Mouse (Mus musculus): Measurements from ENCODE around the gene Zfp141. TPM values are rescaled to one million over a fixed set of nuclear protein-coding genes. Genes with fewer than 3 reads are reported as not detected.

The Zfp141 gene
- polyA plus RNA-seq, 1 experiment, result 4.2 TPM

DNA sequence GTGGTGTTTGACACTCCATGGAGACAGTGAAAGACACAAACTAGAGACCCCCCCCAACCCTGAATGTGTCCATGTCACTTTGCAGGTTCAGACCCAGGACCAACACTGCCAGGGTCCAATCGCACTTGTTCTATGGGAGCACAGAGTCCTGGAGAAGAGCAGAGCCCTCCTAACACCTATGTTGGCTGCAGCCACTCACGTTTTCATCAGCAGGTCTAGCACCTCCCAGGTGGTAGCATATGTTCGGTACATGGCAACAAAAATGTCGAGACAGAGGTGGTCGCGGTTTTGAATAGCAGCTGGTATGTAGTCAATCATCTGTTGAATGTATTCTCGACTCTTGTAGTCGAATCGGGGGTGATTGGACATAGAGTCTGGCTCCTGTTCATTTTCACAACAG is 58.2 kb downstream of the Zfp141 start:
- TF ChIP-seq POLR2A (IDR thresholded peaks at IDR 0.05; ENCODE audit: borderline replicate concordance, low read depth, low read length), result no peak
- no peak for TF ChIP-seq CTCF (IDR thresholded peaks at IDR 0.05; ENCODE audit: low read depth, low read length)
- H3K4me3 ChIP-seq (ENCODE audit: insufficient read depth, low read length), result no peak overlapping the region
- no peaks in the 10 kb centered on the region for H3K4me1 ChIP-seq (ENCODE audit: control insufficient read depth, insufficient read depth, low read length)
- no peak overlapping the region for H3K27ac ChIP-seq (ENCODE audit: insufficient read depth, low read depth, low read length)

Other genes with a start within 250 kb of the Zfp141 start
- gene Vmn2r61, start 245.7 kb downstream of the Zfp141 start, polyA plus RNA-seq (2012; ENCODE audit: insufficient read depth, insufficient read length, missing spikeins), result not detected in 2 replicates
- not detected in 2 replicates for gene 4933421I07Rik, start 57.6 kb downstream of the Zfp141 start, polyA plus RNA-seq (2012; ENCODE audit: insufficient read depth, insufficient read length, missing spikeins)
- gene Gm21028, start 72.8 kb upstream of the Zfp141 start, polyA plus RNA-seq (2012; ENCODE audit: insufficient read depth, insufficient read length, missing spikeins), result not detected in 2 replicates
- not detected in 2 replicates for gene Zfp977, start 86.8 kb upstream of the Zfp141 start, polyA plus RNA-seq (2012; ENCODE audit: insufficient read depth, insufficient read length, missing spikeins)
- 2.3 and 2.5 TPM in 2 replicates for gene Zfp976, start 136.8 kb upstream of the Zfp141 start, polyA plus RNA-seq (2012; ENCODE audit: insufficient read depth, insufficient read length, missing spikeins)
- gene Zfp975, start 187.0 kb upstream of the Zfp141 start, polyA plus RNA-seq (2012; ENCODE audit: insufficient read depth, insufficient read length, missing spikeins), result 4.9 and 5.5 TPM in 2 replicates
- not detected in 2 replicates for gene Gm17067, start 221.3 kb upstream of the Zfp141 start, polyA plus RNA-seq (2012; ENCODE audit: insufficient read depth, insufficient read length, missing spikeins)

All from bone marrow macrophage, adult 2 months (primary cell).